Mouse (Mus musculus) testis, adult 2 months (tissue): ENCODE results near the gene Cog5.

Source experiments
- CTCF ChIP-seq: fragments of 200-500 bp; IDR thresholded peaks from 2 replicates; pipeline ENCODE4 v1.5.1; 2012; ENCODE audit warnings: low read depth, mild to moderate bottlenecking, inconsistent platforms, low read length, moderate library complexity; ENCODE audit not compliant: control insufficient read depth, insufficient read depth, insufficient replicate concordance
- POLR2A ChIP-seq: fragments of 200-500 bp; IDR thresholded peaks from 2 replicates; pipeline ENCODE4 v1.6.1; 2012; ENCODE audit warnings: low read depth, mild to moderate bottlenecking, inconsistent platforms, low read length, moderate library complexity; ENCODE audit not compliant: control insufficient read depth

GRCm38 (mm10) chr12:31986463-31986862 is 331.8 kb downstream of the Cog5 start:
- TF ChIP-seq CTCF (no peak), POLR2A (no peak)
